In the genomic region with DNA sequence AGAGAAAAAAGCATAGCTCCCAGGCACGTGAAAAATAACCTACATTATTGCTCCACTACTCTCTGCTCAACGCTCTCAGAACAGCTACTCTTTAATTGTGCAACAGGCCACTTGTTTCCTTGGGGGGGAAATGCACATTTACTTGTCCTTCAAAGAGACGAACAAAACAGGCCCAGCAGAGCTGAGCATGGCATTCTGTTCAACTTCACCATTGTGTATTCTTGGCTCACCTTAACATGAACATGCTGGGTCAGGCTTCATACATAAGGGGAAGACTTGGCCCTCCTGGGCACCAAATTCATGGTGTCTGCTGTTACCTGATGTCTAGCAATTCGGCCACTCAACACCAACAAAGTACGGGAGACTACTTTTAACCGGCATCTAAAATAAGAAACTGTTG, we compare ENCODE assay signal across 11 mouse cellular contexts.
"Had no signal": no experiment of that assay in that cellular context is flagged by ENCODE, and none has a peak within 500 bp of the region (broad histone marks: within the 10 kb centered on the region; RNA-seq: fewer than 3 reads in every experiment).

No protein-coding gene starts in this region.

- H3K9me3 ChIP-seq: limb, embryonic 15.5 days; liver, embryonic 13.5 days; stomach, embryonic 15.5 days had no signal

- H3K4me3 ChIP-seq: limb, embryonic 15.5 days; liver, embryonic 13.5 days; stomach, embryonic 15.5 days had no signal

- H3K4me1 ChIP-seq: limb, embryonic 15.5 days; liver, embryonic 13.5 days; stomach, embryonic 15.5 days had no signal

- H3K4me2 ChIP-seq: limb, embryonic 15.5 days; liver, embryonic 13.5 days; stomach, embryonic 15.5 days had no signal

- H3K9ac ChIP-seq: limb, embryonic 15.5 days; liver, embryonic 13.5 days; liver, postnatal 0 days; stomach, embryonic 15.5 days had no signal

- ATAC-seq: liver, postnatal 0 days had no signal

- H3K36me3 ChIP-seq: limb, embryonic 15.5 days; liver, embryonic 13.5 days; stomach, embryonic 15.5 days had no signal

- H3K27me3 ChIP-seq: limb, embryonic 15.5 days; liver, embryonic 13.5 days; stomach, embryonic 15.5 days had no signal

- DNase-seq: kidney, adult 2 months; kidney, postnatal 25 days; layer of hippocampus, adult 9-11 months; layer of hippocampus, postnatal 36 days; liver, embryonic 13.5 days; liver, postnatal 0 days; right cerebral cortex, postnatal 14 days; thymus, adult 2 months; thymus, postnatal 25 days had no signal

- H3K27ac ChIP-seq: limb, embryonic 15.5 days; liver, embryonic 13.5 days; stomach, embryonic 15.5 days had no signal
